Mouse (Mus musculus) kidney, adult 2 months (tissue): ENCODE measurements around the gene Erg.

Experiments used
- CTCF ChIP-seq: fragments of 200-500 bp; conservative IDR thresholded peaks from 2 replicates; pipeline ENCODE4 v1.5.1; 2011; ENCODE audit warnings: low read depth, mild to moderate bottlenecking, control low read depth, low read length, moderate library complexity, mixed read lengths; ENCODE audit not compliant: insufficient read depth, insufficient read length
- POLR2A ChIP-seq: fragments of 200-500 bp; IDR thresholded peaks from one replicate; pipeline ENCODE4 v1.6.1; 2011; ENCODE audit warnings: low read depth, low read length, control low read depth

- no peak for TF ChIP-seq CTCF
- no peak for TF ChIP-seq POLR2A
Measured at GRCm38 (mm10) chr16:95608624-95609023, 22.2 kb upstream of the Erg start.
